Mouse (Mus musculus): Measurements from ENCODE around the gene Tmem131. TPM values are rescaled to one million over a fixed set of nuclear protein-coding genes. Genes with fewer than 3 reads are reported as not detected.
A peak's percentile ranks its signal among the peaks of the same experiment; 100 is the strongest.

Gene Tmem131
- 77.1 and 77.7 TPM in 2 replicates for polyA plus RNA-seq (2011; ENCODE audit: insufficient read depth, insufficient read length, low read depth, missing spikeins)

DNA sequence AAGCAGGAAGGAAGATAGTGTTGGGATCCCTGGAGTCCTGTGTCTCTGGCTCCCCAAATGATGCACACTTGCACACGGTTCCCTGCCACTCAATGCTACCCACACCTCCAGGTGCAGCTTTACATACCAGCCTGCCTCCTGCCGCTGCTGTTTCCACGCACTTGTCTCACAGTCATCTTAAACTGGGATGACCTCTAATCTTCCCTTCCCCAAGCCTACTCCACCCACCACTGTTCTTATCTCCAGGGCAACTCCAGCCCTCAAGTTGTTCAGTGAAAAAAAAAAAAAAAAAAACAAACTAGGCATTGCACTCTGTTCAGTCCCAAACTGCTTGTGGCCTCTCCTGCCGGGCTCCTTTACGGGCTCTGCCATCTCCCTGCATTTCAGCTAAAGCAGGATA lies at the start of gene Tmem131:
Gene Tmem131 (minus strand): TSS at position 14 of the 400 bp plus-strand sequence.
- Histone ChIP-seq H3K4me3 (ENCODE audit: low read depth, low read length) (peak within 1 kb of the TSS; percentile 10), H3K36me3 (ENCODE audit: control insufficient read depth, insufficient read depth, low read length, poor library complexity, severe bottlenecking) (no peaks in the 10 kb centered on the region), H3K9me3 (replicated peaks; ENCODE audit: control insufficient read depth, insufficient read depth, low read length, poor library complexity, severe bottlenecking) (no peaks in the 10 kb centered on the region), H3K4me1 (ENCODE audit: control insufficient read depth, insufficient read depth, low read length) (peaks cover 2% of the 10 kb centered on the region), H3K27ac (ENCODE audit: insufficient read depth, low read length) (peak within 1 kb of the TSS; percentile 78), H3K27me3 (ENCODE audit: control insufficient read depth, insufficient read depth, low read length, poor library complexity, severe bottlenecking) (no peaks in the 10 kb centered on the region), H3K9ac (ENCODE audit: low read depth, poor library complexity, severe bottlenecking) (peak within 1 kb of the TSS; percentile 8; the same call in 1 of the 2 replicates)
- TF ChIP-seq EP300 (IDR thresholded peaks at IDR 0.05; ENCODE audit: insufficient read depth, low read depth, low read length) (0 out of 2 replicates have a peak, but pooled peaks have one; percentile 52), CTCF (IDR thresholded peaks at IDR 0.05; ENCODE audit: low read depth, low read length) (no peak), POLR2A (IDR thresholded peaks at IDR 0.05; ENCODE audit: insufficient read depth, low read length) (no peak)

DNA sequence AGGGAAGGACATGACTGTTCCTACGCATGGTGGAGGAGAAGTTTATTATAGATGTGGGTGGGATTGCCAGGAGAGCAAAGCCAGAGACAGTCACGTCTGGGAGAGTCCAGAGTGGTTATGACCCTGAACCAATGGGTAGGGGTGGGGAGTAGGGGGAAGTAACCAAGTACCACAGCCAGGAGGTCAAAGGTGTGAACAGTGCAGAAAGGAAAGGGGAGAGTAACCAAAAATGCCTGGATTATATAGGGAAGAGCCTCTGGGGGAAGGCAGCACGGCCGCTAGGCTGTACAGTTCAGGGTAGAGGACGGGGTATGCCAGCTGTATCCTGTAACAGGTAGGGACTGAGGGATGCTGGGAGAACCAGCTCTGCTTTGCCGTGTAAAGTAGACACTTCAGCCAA lies 45.1 kb upstream of the Tmem131 start:
- no peak overlapping the region for H3K4me3 ChIP-seq (ENCODE audit: low read depth, low read length)
- H3K27ac ChIP-seq (ENCODE audit: insufficient read depth, low read length), result peak overlapping the region; percentile 100
- no peaks in the 10 kb centered on the region for H3K36me3 ChIP-seq (ENCODE audit: control insufficient read depth, insufficient read depth, low read length, poor library complexity, severe bottlenecking)
- H3K4me1 ChIP-seq (ENCODE audit: control insufficient read depth, insufficient read depth, low read length), result peaks cover 19% of the 10 kb centered on the region
- no peaks in the 10 kb centered on the region for H3K27me3 ChIP-seq (ENCODE audit: control insufficient read depth, insufficient read depth, low read length, poor library complexity, severe bottlenecking)
- TF ChIP-seq POLR2A (IDR thresholded peaks at IDR 0.05; ENCODE audit: insufficient read depth, low read length) (no peak), EP300 (IDR thresholded peaks at IDR 0.05; ENCODE audit: insufficient read depth, low read depth, low read length) (peak; percentile 70), CTCF (IDR thresholded peaks at IDR 0.05; ENCODE audit: low read depth, low read length) (no peak)
- H3K9ac ChIP-seq (ENCODE audit: low read depth, poor library complexity, severe bottlenecking), result peak overlapping the region; percentile 58
- no peaks in the 10 kb centered on the region for H3K9me3 ChIP-seq (replicated peaks; ENCODE audit: control insufficient read depth, insufficient read depth, low read length, poor library complexity, severe bottlenecking)

DNA sequence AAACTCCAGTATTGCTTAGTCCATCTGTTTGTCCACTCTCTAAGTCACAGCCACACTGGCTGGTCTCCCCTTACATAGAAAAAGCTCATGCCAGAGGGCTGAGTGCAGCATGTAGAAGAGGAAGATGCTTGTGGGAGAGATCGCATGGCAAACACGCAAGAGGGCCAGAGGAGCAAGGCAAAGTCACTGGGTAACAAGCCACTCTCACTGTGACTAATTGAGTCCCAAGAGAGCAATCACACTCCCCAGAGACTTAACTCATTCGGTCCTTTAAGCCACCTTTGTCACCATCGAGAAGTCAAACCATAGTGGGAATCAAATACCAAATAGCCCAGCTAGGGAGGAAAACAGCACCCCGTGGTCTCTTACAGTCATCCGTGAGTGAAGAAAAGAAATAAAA lies 44.7 kb upstream of the Tmem131 start:
- H3K4me3 ChIP-seq (ENCODE audit: low read depth, low read length), result no peak overlapping the region
- H3K27ac ChIP-seq (ENCODE audit: insufficient read depth, low read length), result peak overlapping the region; percentile 100
- H3K27me3 ChIP-seq (ENCODE audit: control insufficient read depth, insufficient read depth, low read length, poor library complexity, severe bottlenecking), result no peaks in the 10 kb centered on the region
- no peaks in the 10 kb centered on the region for H3K36me3 ChIP-seq (ENCODE audit: control insufficient read depth, insufficient read depth, low read length, poor library complexity, severe bottlenecking)
- peaks cover 19% of the 10 kb centered on the region for H3K4me1 ChIP-seq (ENCODE audit: control insufficient read depth, insufficient read depth, low read length)
- peak overlapping the region; percentile 58 for H3K9ac ChIP-seq (ENCODE audit: low read depth, poor library complexity, severe bottlenecking)
- TF ChIP-seq EP300 (IDR thresholded peaks at IDR 0.05; ENCODE audit: insufficient read depth, low read depth, low read length) (no peak), CTCF (IDR thresholded peaks at IDR 0.05; ENCODE audit: low read depth, low read length) (no peak), POLR2A (IDR thresholded peaks at IDR 0.05; ENCODE audit: insufficient read depth, low read length) (no peak)
- no peaks in the 10 kb centered on the region for H3K9me3 ChIP-seq (replicated peaks; ENCODE audit: control insufficient read depth, insufficient read depth, low read length, poor library complexity, severe bottlenecking)

DNA sequence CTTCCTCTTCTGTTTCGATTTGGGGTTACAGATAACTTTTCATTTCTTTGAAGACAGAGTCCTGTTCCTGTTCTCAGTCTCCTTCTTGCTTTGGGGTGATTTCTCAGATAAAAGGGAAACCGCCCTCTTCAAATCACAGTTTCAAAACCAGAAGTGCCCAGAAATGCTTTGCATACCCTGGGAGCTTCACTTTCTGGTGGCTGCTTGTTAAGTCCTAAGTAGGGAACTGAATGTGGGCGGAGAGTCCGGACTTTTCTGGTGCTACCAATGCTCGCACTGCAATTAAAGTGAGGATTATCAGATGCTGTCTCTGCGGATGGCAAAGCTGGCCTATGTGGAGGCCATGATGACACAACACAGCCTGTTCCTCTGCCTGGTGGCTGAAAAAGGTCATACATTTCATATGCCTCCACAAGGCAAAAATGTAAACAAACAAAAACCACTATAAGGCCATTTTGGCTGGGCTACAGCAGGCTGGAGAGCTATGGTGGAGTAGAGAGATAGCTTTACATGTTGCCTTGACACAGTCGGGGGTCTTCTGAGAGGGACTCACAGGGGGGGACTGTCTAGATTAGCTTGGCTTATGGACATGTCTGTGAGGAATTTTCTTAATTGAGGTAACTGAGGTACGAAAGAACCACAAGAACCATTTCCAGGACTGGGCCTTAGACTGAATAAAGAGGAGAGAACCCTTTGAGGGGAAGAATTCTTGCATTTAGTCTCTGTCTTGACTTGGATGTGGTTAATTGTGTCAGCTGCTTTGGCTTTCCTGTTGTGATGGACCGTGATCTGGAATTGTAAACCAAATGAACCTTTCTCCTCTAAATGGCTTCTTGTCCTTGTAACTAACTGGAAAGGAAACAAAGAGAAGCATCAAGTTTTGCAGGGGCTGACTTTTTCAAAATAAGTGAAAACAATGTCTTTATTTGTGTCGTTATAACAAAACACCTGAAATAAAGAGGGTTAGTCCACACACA lies 44.0 kb upstream of the Tmem131 start:
- H3K9me3 ChIP-seq (replicated peaks; ENCODE audit: control insufficient read depth, insufficient read depth, low read length, poor library complexity, severe bottlenecking), result no peaks in the 10 kb centered on the region
- no peaks in the 10 kb centered on the region for H3K36me3 ChIP-seq (ENCODE audit: control insufficient read depth, insufficient read depth, low read length, poor library complexity, severe bottlenecking)
- TF ChIP-seq CTCF (IDR thresholded peaks at IDR 0.05; ENCODE audit: low read depth, low read length) (no peak), EP300 (IDR thresholded peaks at IDR 0.05; ENCODE audit: insufficient read depth, low read depth, low read length) (peak; percentile 79)
- peaks cover 19% of the 10 kb centered on the region for H3K4me1 ChIP-seq (ENCODE audit: control insufficient read depth, insufficient read depth, low read length)
- peak overlapping the region; percentile 100 for H3K27ac ChIP-seq (ENCODE audit: insufficient read depth, low read length)
- no peaks in the 10 kb centered on the region for H3K27me3 ChIP-seq (ENCODE audit: control insufficient read depth, insufficient read depth, low read length, poor library complexity, severe bottlenecking)
- H3K9ac ChIP-seq (ENCODE audit: low read depth, poor library complexity, severe bottlenecking), result peak overlapping the region; percentile 73
- no peak overlapping the region for H3K4me3 ChIP-seq (ENCODE audit: low read depth, low read length)

DNA sequence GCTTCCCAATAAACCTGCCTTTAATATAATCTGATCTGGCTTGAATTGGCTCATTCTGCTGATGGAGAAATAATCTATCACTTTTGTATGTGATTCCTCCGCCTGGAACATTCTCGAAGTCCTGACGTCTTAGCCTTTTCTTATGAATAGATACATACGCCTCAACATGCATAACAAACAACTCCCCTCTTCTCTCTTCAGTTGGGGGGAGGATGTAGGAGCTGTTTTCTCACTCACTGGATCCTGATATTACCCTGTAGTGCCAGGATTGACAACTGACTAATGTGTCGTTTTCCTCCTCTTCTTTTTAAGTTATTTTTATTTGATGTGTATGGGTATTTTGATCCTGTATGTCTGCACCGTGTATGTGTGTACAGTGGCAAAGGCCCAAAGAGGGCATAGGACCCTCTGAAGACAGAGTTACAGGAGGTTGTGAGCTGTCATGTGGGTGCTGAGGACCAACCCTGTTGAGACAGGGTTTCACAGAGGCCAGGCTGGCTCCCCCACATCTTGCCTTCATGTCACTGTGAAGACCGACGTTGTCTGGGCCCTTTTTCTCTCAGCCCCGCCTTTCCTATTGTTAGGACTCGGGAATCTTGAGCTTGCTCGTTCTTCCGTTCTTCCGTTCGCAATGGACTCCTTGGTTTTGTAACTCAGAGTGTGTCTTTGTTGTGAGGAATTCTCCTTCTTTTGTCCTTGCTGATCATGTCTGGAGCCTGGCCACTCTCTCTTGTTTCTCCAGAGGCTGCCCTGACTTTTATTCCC lies 43.1 kb upstream of the Tmem131 start:
- H3K4me3 ChIP-seq (ENCODE audit: low read depth, low read length), result no peak overlapping the region
- peak overlapping the region; percentile 100 for H3K27ac ChIP-seq (ENCODE audit: insufficient read depth, low read length)
- H3K4me1 ChIP-seq (ENCODE audit: control insufficient read depth, insufficient read depth, low read length), result peaks cover 19% of the 10 kb centered on the region
- H3K27me3 ChIP-seq (ENCODE audit: control insufficient read depth, insufficient read depth, low read length, poor library complexity, severe bottlenecking), result no peaks in the 10 kb centered on the region
- no peaks in the 10 kb centered on the region for H3K36me3 ChIP-seq (ENCODE audit: control insufficient read depth, insufficient read depth, low read length, poor library complexity, severe bottlenecking)
- H3K9me3 ChIP-seq (replicated peaks; ENCODE audit: control insufficient read depth, insufficient read depth, low read length, poor library complexity, severe bottlenecking), result no peaks in the 10 kb centered on the region
- TF ChIP-seq EP300 (IDR thresholded peaks at IDR 0.05; ENCODE audit: insufficient read depth, low read depth, low read length) (peak; percentile 99), POLR2A (IDR thresholded peaks at IDR 0.05; ENCODE audit: insufficient read depth, low read length) (no peak), CTCF (IDR thresholded peaks at IDR 0.05; ENCODE audit: low read depth, low read length) (no peak)
- H3K9ac ChIP-seq (ENCODE audit: low read depth, poor library complexity, severe bottlenecking), result peak overlapping the region; percentile 73
